Mouse (Mus musculus): Measurements from ENCODE around the gene Csnk2a2. TPM values are rescaled to one million over a fixed set of nuclear protein-coding genes. Genes with fewer than 3 reads are reported as not detected.

Csnk2a2 gene
- total and polyA plus RNA-seq, 2 experiments = 10.1 to 13.2 TPM

- no peak overlapping the region for H3K9ac ChIP-seq (ENCODE audit: low read depth, low read length)
- H3K36me3 ChIP-seq (ENCODE audit: control insufficient read depth, insufficient read depth, low read length) = no peaks in the 10 kb centered on the region
- TF ChIP-seq POLR2A (IDR thresholded peaks at IDR 0.05; ENCODE audit: extremely low read depth, insufficient read depth, low read length) (no peak), CTCF (IDR thresholded peaks at IDR 0.05; ENCODE audit: low read depth, low read length) (no peak)
- H3K27ac ChIP-seq (replicated peaks; ENCODE audit: insufficient read depth, low read depth, low read length) = no peak overlapping the region
- H3K4me3 ChIP-seq (ENCODE audit: insufficient read depth, low read depth, low read length) = no peak overlapping the region
- WGBS = 82% methylated on average over 5 of the region's 5 CpGs
- no peak for DNase-seq (ENCODE audit: extremely low read depth, low read depth, low spot score)
- H3K27me3 ChIP-seq (ENCODE audit: control insufficient read depth, insufficient read depth, low read length) = no peaks in the 10 kb centered on the region
- no peaks in the 10 kb centered on the region for H3K4me1 ChIP-seq (ENCODE audit: control insufficient read depth, insufficient read depth, low read length)
- no peaks in the 10 kb centered on the region for H3K79me2 ChIP-seq (ENCODE audit: control insufficient read depth, insufficient read depth, low read length)
Measured at GRCm38 (mm10) chr8:95441491-95442039, 48.3 kb downstream of the Csnk2a2 start.

DNA sequence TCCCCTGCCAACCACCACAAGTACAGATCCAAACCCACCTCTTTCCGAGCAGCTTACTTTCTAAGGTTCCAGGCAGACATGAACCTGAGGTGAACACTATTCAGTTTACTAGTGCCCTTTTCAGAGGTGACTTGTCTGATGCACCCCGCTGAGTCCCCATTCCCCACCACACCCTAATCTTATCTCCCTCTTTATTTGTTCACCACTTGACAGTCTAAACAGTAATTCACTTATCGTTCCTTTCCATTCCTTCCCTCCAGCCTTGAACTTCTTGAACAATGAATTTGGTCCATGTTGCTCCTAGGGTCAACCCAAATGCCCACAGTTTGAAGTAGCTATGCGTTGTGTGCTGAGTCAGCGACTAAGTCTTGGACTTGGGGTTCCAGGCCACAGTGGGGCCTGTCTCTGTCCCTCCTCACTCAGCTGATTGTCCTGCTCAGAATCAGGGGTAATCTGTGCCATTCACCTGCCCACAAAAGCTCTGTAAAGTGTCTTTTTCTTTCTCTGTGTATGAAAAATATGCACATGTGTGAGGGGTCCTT is 49.6 kb downstream of the Csnk2a2 start:
- TF ChIP-seq CTCF (IDR thresholded peaks at IDR 0.05; ENCODE audit: low read depth, low read length) (no peak), POLR2A (IDR thresholded peaks at IDR 0.05; ENCODE audit: extremely low read depth, insufficient read depth, low read length) (no peak)
- WGBS = 75% methylated on average over 5 of the region's 5 CpGs

DNA sequence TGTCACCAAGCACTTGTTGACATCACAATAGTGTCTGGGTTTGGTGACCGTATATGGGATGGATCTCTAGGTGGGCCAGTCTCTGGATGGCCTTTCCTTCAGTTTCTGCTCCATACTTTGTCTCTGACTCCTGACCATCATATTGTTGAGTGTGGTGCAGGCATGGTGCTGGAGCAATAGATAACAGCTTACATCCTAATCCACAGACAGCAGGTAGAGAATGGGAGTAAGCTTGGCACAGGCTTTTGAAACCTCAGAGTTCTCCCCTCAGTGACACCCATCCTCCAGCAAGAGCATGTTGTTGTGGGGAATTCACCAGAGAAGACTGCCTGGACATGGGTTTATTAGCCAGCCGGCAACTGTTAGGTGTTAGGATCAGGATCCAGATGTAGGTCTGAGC is 50.4 kb downstream of the Csnk2a2 start:
- H3K36me3 ChIP-seq (ENCODE audit: control insufficient read depth, insufficient read depth, low read length) = no peaks in the 10 kb centered on the region
- DNase-seq (ENCODE audit: extremely low read depth, low read depth, low spot score) = no peak
- WGBS = 97% methylated on average over 2 of the region's 2 CpGs
- no peak overlapping the region for H3K9ac ChIP-seq (ENCODE audit: low read depth, low read length)
- peaks cover 2% of the 10 kb centered on the region; the same call in 1 of the 2 replicates for H3K4me1 ChIP-seq (ENCODE audit: control insufficient read depth, insufficient read depth, low read length)
- no peaks in the 10 kb centered on the region for H3K27me3 ChIP-seq (ENCODE audit: control insufficient read depth, insufficient read depth, low read length)
- no peak for TF ChIP-seq POLR2A (IDR thresholded peaks at IDR 0.05; ENCODE audit: extremely low read depth, insufficient read depth, low read length)
- TF ChIP-seq CTCF (IDR thresholded peaks at IDR 0.05; ENCODE audit: low read depth, low read length) = no peak
- H3K4me3 ChIP-seq (ENCODE audit: insufficient read depth, low read depth, low read length) = no peak overlapping the region
- H3K27ac ChIP-seq (replicated peaks; ENCODE audit: insufficient read depth, low read depth, low read length) = no peak overlapping the region
- no peaks in the 10 kb centered on the region for H3K79me2 ChIP-seq (ENCODE audit: control insufficient read depth, insufficient read depth, low read length)

More for the DNA sequence above, 49.6 kb downstream of the Csnk2a2 start:
- DNase-seq (ENCODE audit: extremely low read depth, low read depth, low spot score) = no peak
- Histone ChIP-seq H3K79me2 (ENCODE audit: control insufficient read depth, insufficient read depth, low read length) (no peaks in the 10 kb centered on the region), H3K9ac (ENCODE audit: low read depth, low read length) (no peak overlapping the region), H3K27ac (replicated peaks; ENCODE audit: insufficient read depth, low read depth, low read length) (no peak overlapping the region), H3K4me3 (ENCODE audit: insufficient read depth, low read depth, low read length) (no peak overlapping the region), H3K27me3 (ENCODE audit: control insufficient read depth, insufficient read depth, low read length) (no peaks in the 10 kb centered on the region), H3K36me3 (ENCODE audit: control insufficient read depth, insufficient read depth, low read length) (no peaks in the 10 kb centered on the region), H3K4me1 (ENCODE audit: control insufficient read depth, insufficient read depth, low read length) (peaks cover 2% of the 10 kb centered on the region; the same call in 1 of the 2 replicates)

DNA sequence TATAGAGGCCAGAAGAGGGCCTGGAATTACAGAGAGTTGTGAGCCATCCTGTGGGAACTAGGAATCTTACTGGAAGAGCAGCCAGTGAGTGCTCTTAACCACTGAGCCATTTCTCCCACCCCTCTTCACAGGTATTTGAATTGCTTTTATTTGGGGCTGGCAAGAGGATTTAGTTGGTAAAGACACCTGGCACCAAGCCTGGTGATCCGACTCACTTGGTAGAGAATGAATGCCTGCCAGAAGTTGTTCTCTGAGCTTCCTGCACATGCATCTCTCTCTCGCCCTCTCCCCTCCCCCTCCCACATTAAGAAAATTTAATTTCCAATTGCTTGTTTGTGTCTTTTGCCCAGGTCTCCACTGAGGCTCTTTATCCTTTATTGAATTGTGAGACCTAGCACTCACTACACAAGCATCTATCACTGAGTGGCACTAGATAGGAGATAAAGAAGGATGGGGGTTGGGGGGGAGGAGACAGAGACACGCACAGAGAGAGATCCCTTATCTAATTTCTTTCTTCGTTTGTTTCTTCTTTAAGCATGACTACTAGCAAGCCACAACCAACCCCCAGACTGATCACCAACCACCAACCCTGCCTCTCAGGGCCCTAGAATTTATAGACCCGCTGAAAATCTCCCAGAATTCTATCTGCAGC is 52.4 kb downstream of the Csnk2a2 start:
- H3K36me3 ChIP-seq (ENCODE audit: control insufficient read depth, insufficient read depth, low read length) = no peaks in the 10 kb centered on the region
- H3K79me2 ChIP-seq (ENCODE audit: control insufficient read depth, insufficient read depth, low read length) = peaks cover 7% of the 10 kb centered on the region; the same call in 1 of the 2 replicates
- H3K4me1 ChIP-seq (ENCODE audit: control insufficient read depth, insufficient read depth, low read length) = peaks cover 13% of the 10 kb centered on the region
- no peak overlapping the region for H3K9ac ChIP-seq (ENCODE audit: low read depth, low read length)
- no peak for TF ChIP-seq CTCF (IDR thresholded peaks at IDR 0.05; ENCODE audit: low read depth, low read length)
- TF ChIP-seq POLR2A (IDR thresholded peaks at IDR 0.05; ENCODE audit: extremely low read depth, insufficient read depth, low read length) = no peak
- no peak overlapping the region for H3K4me3 ChIP-seq (ENCODE audit: insufficient read depth, low read depth, low read length)
- no peak overlapping the region for H3K27ac ChIP-seq (replicated peaks; ENCODE audit: insufficient read depth, low read depth, low read length)
- 42% methylated on average over 5 of the region's 5 CpGs for WGBS
- no peak for DNase-seq (ENCODE audit: extremely low read depth, low read depth, low spot score)
- H3K27me3 ChIP-seq (ENCODE audit: control insufficient read depth, insufficient read depth, low read length) = no peaks in the 10 kb centered on the region

- no peak overlapping the region for H3K4me3 ChIP-seq (ENCODE audit: insufficient read depth, low read depth, low read length)
- H3K79me2 ChIP-seq (ENCODE audit: control insufficient read depth, insufficient read depth, low read length) = peaks cover 17% of the 10 kb centered on the region
- H3K27ac ChIP-seq (replicated peaks; ENCODE audit: insufficient read depth, low read depth, low read length) = no peak overlapping the region
- no peak overlapping the region for H3K9ac ChIP-seq (ENCODE audit: low read depth, low read length)
- peaks cover 19% of the 10 kb centered on the region for H3K4me1 ChIP-seq (ENCODE audit: control insufficient read depth, insufficient read depth, low read length)
- no peak for TF ChIP-seq CTCF (IDR thresholded peaks at IDR 0.05; ENCODE audit: low read depth, low read length)
- no peak for TF ChIP-seq POLR2A (IDR thresholded peaks at IDR 0.05; ENCODE audit: extremely low read depth, insufficient read depth, low read length)
- no peak for DNase-seq (ENCODE audit: extremely low read depth, low read depth, low spot score)
- 90% methylated on average over 3 of the region's 3 CpGs for WGBS
- H3K36me3 ChIP-seq (ENCODE audit: control insufficient read depth, insufficient read depth, low read length) = no peaks in the 10 kb centered on the region
- no peaks in the 10 kb centered on the region for H3K27me3 ChIP-seq (ENCODE audit: control insufficient read depth, insufficient read depth, low read length)
Measured at GRCm38 (mm10) chr8:95435930-95436329, 53.9 kb downstream of the Csnk2a2 start.

- Histone ChIP-seq H3K27me3 (ENCODE audit: control insufficient read depth, insufficient read depth, low read length) (no peaks in the 10 kb centered on the region), H3K79me2 (ENCODE audit: control insufficient read depth, insufficient read depth, low read length) (peaks cover 19% of the 10 kb centered on the region), H3K4me3 (ENCODE audit: insufficient read depth, low read depth, low read length) (no peak overlapping the region), H3K9ac (ENCODE audit: low read depth, low read length) (no peak overlapping the region), H3K36me3 (ENCODE audit: control insufficient read depth, insufficient read depth, low read length) (no peaks in the 10 kb centered on the region), H3K4me1 (ENCODE audit: control insufficient read depth, insufficient read depth, low read length) (peaks cover 21% of the 10 kb centered on the region), H3K27ac (replicated peaks; ENCODE audit: insufficient read depth, low read depth, low read length) (no peak overlapping the region)
- 89% methylated on average over 9 of the region's 9 CpGs for WGBS
- TF ChIP-seq POLR2A (IDR thresholded peaks at IDR 0.05; ENCODE audit: extremely low read depth, insufficient read depth, low read length) (no peak), CTCF (IDR thresholded peaks at IDR 0.05; ENCODE audit: low read depth, low read length) (no peak)
- DNase-seq (ENCODE audit: extremely low read depth, low read depth, low spot score) = no peak
Measured at GRCm38 (mm10) chr8:95435471-95435870, 54.4 kb downstream of the Csnk2a2 start.

Measured in liver, adult 2 months (tissue).